Mouse (Mus musculus) heart, adult 18-20 months (tissue): ENCODE data around the gene Slc6a11. TPM values are rescaled to one million over a fixed set of nuclear protein-coding genes. Genes with fewer than 3 reads are reported as not detected.

ENCODE experiments used
- total RNA-seq, 2 experiments: library from RNA; stranded (reverse); gene quantifications; 2 replicates each; pipeline ENCODE4 v1.2.3; 2021

The Slc6a11 gene
- total RNA-seq, 2 experiments from 2014 or later, result not detected

Other genes starting within 250 kb of the Slc6a11 start
- gene Atp2b2, start 88.6 kb upstream of the Slc6a11 start, total RNA-seq, result 1 to 10 TPM; 1.3 to 1.6 TPM
- under 1 TPM in 1 of 2 experiments, not detected in 1; 0.05 TPM for gene Slc6a1, start 151.4 kb downstream of the Slc6a11 start, total RNA-seq